Mouse (Mus musculus) CH12.LX (cell line): ENCODE measurements around the gene Uvrag. TPM values are rescaled to one million over a fixed set of nuclear protein-coding genes. Genes with fewer than 3 reads are reported as not detected.

Experiments
- DNase-seq: peaks from one replicate; pipeline ENCODE4 v3.0.0-alpha.2; 2013; ENCODE audit errors: extremely low read depth
- H3K27ac ChIP-seq: 2 replicates; pipeline ENCODE4 v1.5.1; 2012; ENCODE audit warnings: low read depth, mild to moderate bottlenecking, control low read depth, moderate library complexity; ENCODE audit not compliant: insufficient read depth
- H3K27me3 ChIP-seq: replicated peaks from 2 replicates; pipeline ENCODE3; 2012; ENCODE audit warnings: inconsistent platforms
- H3K36me3 ChIP-seq, 2 experiments: replicated peaks in 1 of 2; 2 replicates each; pipeline versions ENCODE3 to v1.6.1; 2012; ENCODE audit warnings: inconsistent platforms in 1 of 2, low read length in 1 of 2, mild to moderate bottlenecking in 1 of 2, mixed read lengths in 1 of 2, moderate library complexity in 1 of 2; ENCODE audit not compliant: control insufficient read depth in 1 of 2, insufficient read depth in 1 of 2
- H3K4me1 ChIP-seq, 2 experiments: 2 replicates each; pipeline ENCODE4 v1.6.1; 2012; ENCODE audit warnings: inconsistent platforms in 1 of 2, moderate library complexity in 1 of 2; ENCODE audit not compliant: insufficient read depth in 2 of 2, control insufficient read depth in 1 of 2
- H3K4me2 ChIP-seq: 2 replicates; pipeline ENCODE4 v1.6.1; 2012; ENCODE audit warnings: low read depth, mild to moderate bottlenecking, control low read depth; ENCODE audit not compliant: poor library complexity, insufficient read depth, severe bottlenecking
- H3K4me3 ChIP-seq, 3 experiments: fragments of 150-350 bp in 1 of 3; sonication (generic) in 1 of 3; replicated peaks in 1 of 3; 2 replicates each; pipeline versions ENCODE3 to v1.5.1; 2011 to 2012; ENCODE audit warnings: low read depth in 2 of 3, low read length in 2 of 3, mild to moderate bottlenecking in 2 of 3, moderate library complexity in 2 of 3, control low read depth in 1 of 3, improper control_type of control experiment in 1 of 3, inconsistent platforms in 1 of 3, mixed read lengths in 1 of 3; ENCODE audit not compliant: poor library complexity in 1 of 3
- H3K79me2 ChIP-seq: replicated peaks from 2 replicates; pipeline ENCODE4 v1.6.1; 2012; ENCODE audit warnings: mild to moderate bottlenecking, moderate library complexity; ENCODE audit not compliant: control insufficient read depth, poor library complexity, insufficient read depth, severe bottlenecking; ENCODE audit errors: extremely low read depth
- H3K9ac ChIP-seq: 2 replicates; pipeline ENCODE4 v1.6.1; 2012; ENCODE audit warnings: low read depth, mild to moderate bottlenecking, control low read depth, moderate library complexity; ENCODE audit not compliant: insufficient read depth
- H3K9me3 ChIP-seq: replicated peaks from 2 replicates; pipeline ENCODE3; 2012; ENCODE audit warnings: low read length, inconsistent platforms, mixed read lengths
- BHLHE40 ChIP-seq: IDR thresholded peaks from 2 replicates; pipeline ENCODE4 v1.6.1; 2011; ENCODE audit warnings: mild to moderate bottlenecking, low read depth, low read length, improper control_type of control experiment
- CHD1 ChIP-seq: IDR thresholded peaks from 2 replicates; pipeline ENCODE4 v1.6.1; 2012; ENCODE audit warnings: low read depth, low read length, improper control_type of control experiment, inconsistent platforms
- CHD2 ChIP-seq: IDR thresholded peaks from 2 replicates; pipeline ENCODE4 v1.6.1; 2011; ENCODE audit warnings: low read length, improper control_type of control experiment
- E2F4 ChIP-seq: IDR thresholded peaks from 2 replicates; pipeline ENCODE4 v1.6.1; 2011; ENCODE audit warnings: low read depth, low read length, improper control_type of control experiment; ENCODE audit not compliant: insufficient replicate concordance
- ELF1 ChIP-seq: IDR thresholded peaks from 2 replicates; pipeline ENCODE4 v1.6.1; 2014; ENCODE audit warnings: low read depth, mild to moderate bottlenecking, inconsistent platforms, low read length, improper control_type of control experiment
- EP300 ChIP-seq: IDR thresholded peaks from 2 replicates; pipeline ENCODE4 v1.6.1; 2011; ENCODE audit warnings: low read length, improper control_type of control experiment
- IRF4 ChIP-seq: IDR thresholded peaks from 2 replicates; pipeline ENCODE4 v1.6.1; 2014; ENCODE audit warnings: low read depth, mild to moderate bottlenecking, inconsistent platforms, low read length, improper control_type of control experiment
- JUN ChIP-seq: IDR thresholded peaks from 2 replicates; pipeline ENCODE4 v1.6.1; 2011; ENCODE audit warnings: low read depth, mild to moderate bottlenecking, low read length, improper control_type of control experiment, moderate library complexity; ENCODE audit not compliant: insufficient read depth
- JUND ChIP-seq: conservative IDR thresholded peaks from 2 replicates; pipeline ENCODE4 v1.6.1; 2011; ENCODE audit warnings: low read depth, low read length, improper control_type of control experiment
- KAT2A ChIP-seq: IDR thresholded peaks from 2 replicates; pipeline ENCODE4 v1.6.1; 2012; ENCODE audit warnings: low read length, improper control_type of control experiment, inconsistent platforms; ENCODE audit not compliant: insufficient replicate concordance
- MAFK ChIP-seq: IDR thresholded peaks from 2 replicates; pipeline ENCODE4 v1.6.1; 2011; ENCODE audit warnings: low read length, improper control_type of control experiment; ENCODE audit not compliant: insufficient replicate concordance
- MXI1 ChIP-seq: IDR thresholded peaks from 2 replicates; pipeline ENCODE4 v1.6.1; 2011; ENCODE audit warnings: mild to moderate bottlenecking, low read depth, low read length, improper control_type of control experiment
- NRF1 ChIP-seq: IDR thresholded peaks from 2 replicates; pipeline ENCODE4 v1.6.1; 2014; ENCODE audit warnings: low read depth, mild to moderate bottlenecking, inconsistent platforms, low read length, improper control_type of control experiment, moderate library complexity
- POLR2A ChIP-seq: IDR thresholded peaks from 2 replicates; pipeline ENCODE4 v1.6.1; 2011; ENCODE audit warnings: low read depth, mild to moderate bottlenecking, improper control_type of control experiment, low read length
- POLR2AphosphoS2 ChIP-seq: IDR thresholded peaks from 2 replicates; pipeline ENCODE4 v1.6.1; 2011; ENCODE audit warnings: low read depth, low read length, improper control_type of control experiment
- RCOR1 ChIP-seq: conservative IDR thresholded peaks from 2 replicates; pipeline ENCODE4 v1.6.1; 2012; ENCODE audit warnings: low read depth, mild to moderate bottlenecking, inconsistent platforms, low read length, improper control_type of control experiment
- SIN3A ChIP-seq: IDR thresholded peaks from 2 replicates; pipeline ENCODE4 v1.6.1; 2012; ENCODE audit warnings: low read length, improper control_type of control experiment, inconsistent platforms
- SMC3 ChIP-seq: IDR thresholded peaks from 2 replicates; pipeline ENCODE4 v1.6.1; 2011; ENCODE audit warnings: low read depth, low read length, improper control_type of control experiment
- TCF12 ChIP-seq: IDR thresholded peaks from 2 replicates; pipeline ENCODE4 v1.6.1; 2014; ENCODE audit warnings: low read depth, mild to moderate bottlenecking, inconsistent platforms, low read length, improper control_type of control experiment
- UBTF ChIP-seq: IDR thresholded peaks from 2 replicates; pipeline ENCODE4 v1.6.1; 2012; ENCODE audit warnings: low read depth, mild to moderate bottlenecking, inconsistent platforms, low read length, improper control_type of control experiment, moderate library complexity
- USF1 ChIP-seq: IDR thresholded peaks from 2 replicates; pipeline ENCODE4 v1.6.1; 2014; ENCODE audit warnings: low read depth, mild to moderate bottlenecking, inconsistent platforms, low read length, improper control_type of control experiment
- USF2 ChIP-seq: conservative IDR thresholded peaks from 2 replicates; pipeline ENCODE4 v1.6.1; 2011; ENCODE audit warnings: low read depth, low read length, improper control_type of control experiment
- ZMIZ1 ChIP-seq: IDR thresholded peaks from 2 replicates; pipeline ENCODE4 v1.6.1; 2012; ENCODE audit warnings: low read depth, mild to moderate bottlenecking, inconsistent platforms, low read length, improper control_type of control experiment
- dilution Hi-C: fragments of 300-500 bp; cut with MboI; formaldehyde crosslinking; loops from 2 replicates; pipeline ENCODE4 v1.14.3; 2020; ENCODE audit warnings: low sequenced_read_pairs; ENCODE audit not compliant: extremely low pct_unique_long_range_greater_than_20kb, extremely low pct_ligation_motif_present
- in situ Hi-C: fragments of 300-500 bp; cut with MboI; formaldehyde crosslinking; loops from 3 replicates; pipeline ENCODE4 v1.14.3; 2019; ENCODE audit warnings: low sequenced_read_pairs, low pct_ligation_motif_present, low pct_unique_long_range_greater_than_20kb, mixed read lengths
- polyA plus RNA-seq: library from polyadenylated mRNA; unstranded; fragments of >175 nt; gene quantifications from 2 replicates; pipeline ENCODE4 v1.2.1, GENCODE M21; 2012; ENCODE audit warnings: low read depth; ENCODE audit not compliant: insufficient read length
- total RNA-seq, 2 experiments: library from RNA; depleted of rRNA; stranded (reverse); fragments of 300-350 nt in 1 of 2; fragments of >200 nt in 1 of 2; gene quantifications; 2 replicates each; pipeline ENCODE4 v1.2.3; 2012 to 2014

Uvrag gene
- total and polyA plus RNA-seq, 3 experiments: 20.6 to 47.4 (median 37.5) TPM

- Histone ChIP-seq H3K9ac (no peak overlapping the region), H3K36me3 (peaks cover 19 to 87% of the 10 kb centered on the region in 2 experiments), H3K4me2 (no peak overlapping the region), H3K27ac (no peak overlapping the region), H3K4me3 (no peak overlapping the region)
- TF ChIP-seq RCOR1 (no peak), USF1 (no peak), KAT2A (no peak), ELF1 (no peak), MXI1 (no peak), E2F4 (no peak), POLR2A (no peak), POLR2AphosphoS2 (no peak), USF2 (no peak), ZMIZ1 (no peak), MAFK (no peak)
- TF ChIP-seq, all 38 proteins: peak for 0
- in situ Hi-C loops: no loop called here
- H3K27me3 ChIP-seq: no peaks in the 10 kb centered on the region
- no peaks in the 10 kb centered on the region for H3K79me2 ChIP-seq
- DNase-seq: no peak
- H3K9me3 ChIP-seq: no peaks in the 10 kb centered on the region
- H3K4me1 ChIP-seq: peaks cover 4 to 26% of the 10 kb centered on the region in 2 experiments; a peak in 3 of 4 replicates
- dilution Hi-C loops: no loop called here
These were observed 155.0 kb downstream of the Uvrag start for GRCm38 (mm10) chr7:98985935-98986334.

DNA sequence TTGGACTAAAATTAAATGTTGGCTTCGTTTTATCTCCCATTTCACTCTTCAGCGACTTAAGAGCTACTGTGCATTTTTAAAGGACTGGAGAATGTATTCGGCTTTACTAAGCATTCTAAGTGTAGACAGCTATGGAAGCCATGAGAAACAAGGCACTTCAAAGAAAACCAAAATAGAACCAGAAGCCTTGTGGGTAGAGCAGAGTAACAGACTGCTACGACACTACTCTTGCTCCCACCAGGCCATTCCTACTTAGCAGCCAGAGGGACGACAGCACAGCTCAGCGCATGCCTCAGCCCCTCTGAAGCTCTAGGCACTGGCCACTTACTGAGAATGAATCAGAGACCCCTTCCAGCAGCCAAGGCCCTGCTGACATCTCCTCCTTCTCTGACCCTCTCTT lies 155.5 kb downstream of the Uvrag start:
- peaks cover 15 to 84% of the 10 kb centered on the region in 2 experiments for H3K36me3 ChIP-seq

GRCm38 (mm10) chr7:98984319-98984718 lies 156.6 kb downstream of the Uvrag start:
- Histone ChIP-seq H3K27me3 (no peaks in the 10 kb centered on the region), H3K4me2 (no peak overlapping the region), H3K79me2 (no peaks in the 10 kb centered on the region), H3K9me3 (no peaks in the 10 kb centered on the region), H3K9ac (no peak overlapping the region), H3K4me3 (no peak overlapping the region), H3K27ac (no peak overlapping the region), H3K36me3 (peaks cover 15 to 82% of the 10 kb centered on the region in 2 experiments), H3K4me1 (peaks cover 4 to 30% of the 10 kb centered on the region in 2 experiments; a peak in 3 of 4 replicates)
- dilution Hi-C loops: no loop called here
- in situ Hi-C loops: no loop called here
- TF ChIP-seq UBTF: no peak
- peak; percentile 23; the same call in 1 of the 2 replicates for TF ChIP-seq JUN
- peak; percentile 54 for TF ChIP-seq EP300
- no peak for TF ChIP-seq ZMIZ1
- no peak for TF ChIP-seq SIN3A
- TF ChIP-seq MAFK: no peak
- no peak for TF ChIP-seq TCF12
- peak; percentile 57; the same call in 1 of the 2 replicates for TF ChIP-seq JUND
- TF ChIP-seq BHLHE40: peak; percentile 15; the same call in 1 of the 2 replicates
- no peak for TF ChIP-seq MXI1
- TF ChIP-seq CHD2: 0 out of 2 replicates have a peak, but pooled peaks have one; percentile 23
- TF ChIP-seq IRF4: peak; percentile 84
- no peak for DNase-seq

More for the DNA sequence above, 155.5 kb downstream of the Uvrag start:
- no peak for DNase-seq
- dilution Hi-C loops (no loop called here), in situ Hi-C loops (no loop called here)
- Histone ChIP-seq H3K4me1 (peaks cover 4 to 27% of the 10 kb centered on the region in 2 experiments; a peak in 3 of 4 replicates), H3K9me3 (no peaks in the 10 kb centered on the region), H3K4me2 (no peak overlapping the region), H3K27ac (no peak overlapping the region), H3K4me3 (no peak overlapping the region), H3K27me3 (no peaks in the 10 kb centered on the region), H3K9ac (no peak overlapping the region), H3K79me2 (no peaks in the 10 kb centered on the region)
- no peak for TF ChIP-seq NRF1
- TF ChIP-seq ZMIZ1: no peak
- no peak for TF ChIP-seq CHD1
- no peak for TF ChIP-seq SIN3A
- TF ChIP-seq SMC3: no peak
- TF ChIP-seq JUN: no peak
- no peak for TF ChIP-seq UBTF
